Mouse (Mus musculus): Measurements from ENCODE around the gene Runx1.

- TF ChIP-seq MAFK (IDR thresholded peaks at IDR 0.05; ENCODE audit: insufficient replicate concordance, low read length) (no peak), RAD21 (IDR thresholded peaks at IDR 0.05; ENCODE audit: low read depth, low read length) (no peak), POLR2A (IDR thresholded peaks at IDR 0.05; ENCODE audit: low read depth, low read length) (no peak), MAX (IDR thresholded peaks at IDR 0.05; ENCODE audit: low read length) (no peak), CTCF (conservative IDR thresholded peaks at IDR 0.05 in 1 of 2, IDR thresholded peaks at IDR 0.05 in 1 of 2; ENCODE audit: low read depth in 2 of 2, low read length in 2 of 2) (no peak)
These were observed 149.3 kb downstream of the Runx1 start for GRCm38 (mm10) chr16:92676630-92677029.
